Mouse (Mus musculus) activated CD4-positive, CD25-positive, alpha-beta regulatory T cell, adult 4 months (primary cell): ENCODE measurements around the gene Ctnna3. TPM values are rescaled to one million over a fixed set of nuclear protein-coding genes. Genes with fewer than 3 reads are reported as not detected.

Experiments
- ATAC-seq: one replicate; pipeline ENCODE4 v1.8.0; 2017
- polyA plus RNA-seq, 2 experiments: library from polyadenylated mRNA; unstranded; fragments of 100-300 nt; shearing (Covaris generic); gene quantifications; one replicate each; pipeline ENCODE4 v1.2.1; 2017

The Ctnna3 gene
- polyA plus RNA-seq, 2 experiments from 2014 or later: 0.26 TPM; not detected in 1

GRCm38 (mm10) chr10:63714151-63714550 is 284.3 kb downstream of the Ctnna3 start:
- ATAC-seq: no peak

GRCm38 (mm10) chr10:63768871-63769270 is 339.0 kb downstream of the Ctnna3 start:
- no peak for ATAC-seq

GRCm38 (mm10) chr10:63771656-63772055 is 341.8 kb downstream of the Ctnna3 start:
- no peak for ATAC-seq

GRCm38 (mm10) chr10:63772074-63772473 is 342.2 kb downstream of the Ctnna3 start:
- no peak for ATAC-seq

- no peak for ATAC-seq
These were observed 352.1 kb downstream of the Ctnna3 start for GRCm38 (mm10) chr10:63781948-63782347.

- no peak for ATAC-seq
These were observed 355.1 kb downstream of the Ctnna3 start for GRCm38 (mm10) chr10:63784808-63785535.

GRCm38 (mm10) chr10:63786390-63786789 is 356.5 kb downstream of the Ctnna3 start:
- ATAC-seq: no peak

GRCm38 (mm10) chr10:63803909-63804308 is 374.0 kb downstream of the Ctnna3 start:
- no peak for ATAC-seq

GRCm38 (mm10) chr10:63805551-63805950 is 375.7 kb downstream of the Ctnna3 start:
- no peak for ATAC-seq

GRCm38 (mm10) chr10:63806254-63806653 is 376.4 kb downstream of the Ctnna3 start:
- ATAC-seq: no peak

GRCm38 (mm10) chr10:63810043-63810617 is 380.2 kb downstream of the Ctnna3 start:
- no peak for ATAC-seq

GRCm38 (mm10) chr10:63839011-63839410 is 409.1 kb downstream of the Ctnna3 start:
- no peak for ATAC-seq

GRCm38 (mm10) chr10:63851946-63852345 is 422.0 kb downstream of the Ctnna3 start:
- ATAC-seq: no peak

GRCm38 (mm10) chr10:63869123-63869522 is 439.2 kb downstream of the Ctnna3 start:
- ATAC-seq: no peak

- no peak for ATAC-seq
These were observed 450.6 kb downstream of the Ctnna3 start for GRCm38 (mm10) chr10:63880462-63880903.

- ATAC-seq: no peak
These were observed 456.7 kb downstream of the Ctnna3 start for GRCm38 (mm10) chr10:63886449-63887088.

- ATAC-seq: no peak
These were observed 464.7 kb downstream of the Ctnna3 start for GRCm38 (mm10) chr10:63894612-63895011.

GRCm38 (mm10) chr10:63899891-63900290 is 470.0 kb downstream of the Ctnna3 start:
- ATAC-seq: no peak

- no peak for ATAC-seq
These were observed 479.0 kb downstream of the Ctnna3 start for GRCm38 (mm10) chr10:63908878-63909277.

GRCm38 (mm10) chr10:63927334-63927733 is 497.4 kb downstream of the Ctnna3 start, which contains the start of gene Gm10118:
Gene Gm10118 (minus strand): TSS chr10:63927434.
- ATAC-seq: no peak

- no peak for ATAC-seq
These were observed 504.0 kb downstream of the Ctnna3 start for GRCm38 (mm10) chr10:63933946-63934345.

- no peak for ATAC-seq
These were observed 515.6 kb downstream of the Ctnna3 start for GRCm38 (mm10) chr10:63945534-63945933.

GRCm38 (mm10) chr10:63947266-63947665 is 517.4 kb downstream of the Ctnna3 start:
- ATAC-seq: no peak

GRCm38 (mm10) chr10:63950867-63951266 is 521.0 kb downstream of the Ctnna3 start:
- ATAC-seq: no peak
